ENCODE assay signal across 8 mouse cellular contexts in genomic region chr17:31451179-31451708, GRCm38 (mm10).
DNase-seq lines count a peak whose midpoint lies in the region; ATAC-seq lines count a peak whose summit lies in the region.

No protein-coding gene starts in this region.

- H3K4me1 ChIP-seq in hindbrain, embryonic 13.5 days (replicated peaks), result peaks cover 17% of the 10 kb centered on the region
- H3K4me1 ChIP-seq in limb, embryonic 11.5 days (ENCODE audit: control insufficient read depth, insufficient read depth, low read length), result peaks cover 12% of the 10 kb centered on the region
- no peaks in the 10 kb centered on the region for H3K4me1 ChIP-seq in liver, embryonic 12.5 days

- WGBS in hindbrain, embryonic 13.5 days, result 34% methylated on average over 8 of the region's 8 CpGs
- WGBS in limb, embryonic 11.5 days, result 52% methylated on average over 8 of the region's 8 CpGs
- WGBS in liver, embryonic 12.5 days (ENCODE audit: insufficient replicate concordance), result 48% methylated on average over 8 of the region's 8 CpGs

- no peaks in the 10 kb centered on the region for H3K27me3 ChIP-seq in hindbrain, embryonic 13.5 days
- H3K27me3 ChIP-seq in limb, embryonic 11.5 days (ENCODE audit: control insufficient read depth, insufficient read depth, low read length), result no peaks in the 10 kb centered on the region
- 0 out of 2 replicates have a peak, but pooled peaks cover 2% of the 10 kb centered on the region for H3K27me3 ChIP-seq in liver, embryonic 12.5 days (replicated peaks)

- peak overlapping the region; percentile 87 for H3K27ac ChIP-seq in hindbrain, embryonic 13.5 days
- H3K27ac ChIP-seq in limb, embryonic 11.5 days (replicated peaks; ENCODE audit: low read depth, low read length), result 0 out of 2 replicates have a peak overlapping the region, but pooled peaks have one; percentile 39
- H3K27ac ChIP-seq in liver, embryonic 12.5 days, result no peak overlapping the region

- ATAC-seq in hindbrain, embryonic 13.5 days (ENCODE audit: low FRiP score), result peak; percentile 50; the same call in 1 of the 2 replicates
- ATAC-seq in limb, embryonic 11.5 days (ENCODE audit: insufficient number of reproducible peaks, low FRiP score, low TSS enrichment, low read depth), result no peak
- no peak for ATAC-seq in liver, embryonic 12.5 days

- H3K4me3 ChIP-seq in hindbrain, embryonic 13.5 days, result no peak overlapping the region
- H3K4me3 ChIP-seq in limb, embryonic 11.5 days (ENCODE audit: low read depth, low read length), result no peak overlapping the region
- H3K4me3 ChIP-seq in liver, embryonic 12.5 days, result no peak overlapping the region

- peak; percentile 28 for DNase-seq in cerebellum, adult 11 months
- DNase-seq in cerebellum, adult 8-10 months, result no peak
- peak; percentile 42 to 48 for DNase-seq in cerebellum, adult 18-20 months
- DNase-seq in limb, embryonic 11.5 days (ENCODE audit: low spot score), result no peak
- peak; percentile 39 for DNase-seq in right cerebral cortex, postnatal 14 days
- no peak for DNase-seq in gastrocnemius, postnatal 14 days

- H3K9ac ChIP-seq in hindbrain, embryonic 13.5 days, result peak overlapping the region; percentile 49
- H3K9ac ChIP-seq in limb, embryonic 11.5 days (ENCODE audit: low read length), result peak overlapping the region; percentile 22; the same call in 1 of the 2 replicates
- H3K9ac ChIP-seq in liver, embryonic 12.5 days, result no peak overlapping the region

- H3K36me3 ChIP-seq in hindbrain, embryonic 13.5 days, result peaks cover 37% of the 10 kb centered on the region
- H3K36me3 ChIP-seq in limb, embryonic 11.5 days (ENCODE audit: control insufficient read depth, insufficient read depth, low read length), result no peaks in the 10 kb centered on the region
- H3K36me3 ChIP-seq in liver, embryonic 12.5 days, result no peaks in the 10 kb centered on the region

- H3K9me3 ChIP-seq in hindbrain, embryonic 13.5 days, result no peaks in the 10 kb centered on the region
- H3K9me3 ChIP-seq in limb, embryonic 11.5 days (ENCODE audit: control insufficient read depth, low read length), result no peaks in the 10 kb centered on the region
- no peaks in the 10 kb centered on the region for H3K9me3 ChIP-seq in liver, embryonic 12.5 days (replicated peaks)

- no peak overlapping the region for H3K4me2 ChIP-seq in hindbrain, embryonic 13.5 days
- H3K4me2 ChIP-seq in limb, embryonic 11.5 days (ENCODE audit: low read depth, severe bottlenecking), result no peak overlapping the region
- H3K4me2 ChIP-seq in liver, embryonic 12.5 days, result no peak overlapping the region

- intact Hi-C loops in gastrocnemius, postnatal 14 days (cut with DNase I; ENCODE audit: low total_unique reads), result no loop called here

Comparison
In these comparisons a context has a peak if more than half of its experiments do, and no peak if none do; other contexts are left out.
1. DNase-seq: peak in cerebellum, adult 11 months (single experiment), cerebellum, adult 18-20 months (2 of 2) and right cerebral cortex, postnatal 14 days (single experiment); none in cerebellum, adult 8-10 months (single experiment), limb, embryonic 11.5 days (single experiment) and gastrocnemius, postnatal 14 days (single experiment).